Mouse (Mus musculus): ENCODE measurements around the gene 4921504E06Rik. TPM values are rescaled to one million over a fixed set of nuclear protein-coding genes. Genes with fewer than 3 reads are reported as not detected.

4921504E06Rik gene
- polyA plus RNA-seq, 1 experiment from 2014 or later, result not detected

DNA sequence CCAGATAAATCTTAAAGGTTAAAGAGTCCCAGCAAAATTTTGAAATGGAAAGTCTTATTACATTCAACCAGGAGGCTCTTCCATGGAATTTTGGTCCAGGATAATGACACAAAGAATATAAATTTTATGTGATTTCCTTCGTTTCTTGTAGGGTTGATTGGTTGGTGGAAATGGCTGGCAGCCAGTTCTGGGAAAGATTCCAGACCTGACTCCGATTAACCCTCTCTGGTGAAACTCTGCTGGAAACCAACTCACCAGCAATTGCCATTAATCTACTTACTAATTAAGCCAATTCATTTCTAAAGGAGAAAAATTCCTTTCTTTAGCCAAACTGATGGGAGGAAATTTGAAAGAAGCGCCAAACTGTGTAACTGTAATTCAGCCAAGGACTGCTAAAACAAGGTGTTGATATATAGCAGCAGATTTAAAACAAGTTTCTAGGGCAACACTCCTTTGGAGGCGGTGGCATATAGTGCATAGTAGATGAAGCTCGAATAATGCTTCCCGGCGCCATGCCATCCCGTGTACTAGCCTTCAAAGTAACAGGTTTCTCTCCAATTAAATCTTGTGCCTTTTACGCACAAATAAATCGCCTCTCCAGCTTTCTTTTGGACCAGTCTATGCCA lies 97.7 kb downstream of the 4921504E06Rik start:
- DNase-seq (ENCODE audit: low spot score), result peak; percentile 91
- Histone ChIP-seq H3K4me1 (ENCODE audit: control insufficient read depth, insufficient read depth, low read length) (peaks cover 5% of the 10 kb centered on the region; the same call in 1 of the 2 replicates), H3K9me3 (replicated peaks; ENCODE audit: control insufficient read depth, low read length) (no peaks in the 10 kb centered on the region), H3K4me3 (ENCODE audit: low read depth, low read length) (no peak overlapping the region), H3K9ac (ENCODE audit: low read length) (no peak overlapping the region), H3K36me3 (ENCODE audit: control insufficient read depth, insufficient read depth, low read length) (no peaks in the 10 kb centered on the region), H3K4me2 (ENCODE audit: low read length) (no peak overlapping the region), H3K27ac (ENCODE audit: low read depth, low read length) (no peak overlapping the region), H3K27me3 (replicated peaks; ENCODE audit: control insufficient read depth, insufficient read depth, low read length) (peaks cover 66% of the 10 kb centered on the region)
- WGBS, result 3% methylated on average over 10 of the region's 10 CpGs
- ATAC-seq, result peak; percentile 89

- WGBS, result under 1% methylated on average over 5 of the region's 5 CpGs
- ATAC-seq (no peak), DNase-seq (ENCODE audit: low spot score) (no peak)
- Histone ChIP-seq H3K27ac (ENCODE audit: low read depth, low read length) (no peak overlapping the region), H3K36me3 (ENCODE audit: control insufficient read depth, insufficient read depth, low read length) (no peaks in the 10 kb centered on the region), H3K4me1 (ENCODE audit: control insufficient read depth, insufficient read depth, low read length) (peaks cover 5% of the 10 kb centered on the region; the same call in 1 of the 2 replicates), H3K9me3 (replicated peaks; ENCODE audit: control insufficient read depth, low read length) (no peaks in the 10 kb centered on the region), H3K4me2 (ENCODE audit: low read length) (no peak overlapping the region), H3K27me3 (replicated peaks; ENCODE audit: control insufficient read depth, insufficient read depth, low read length) (peaks cover 73% of the 10 kb centered on the region), H3K4me3 (ENCODE audit: low read depth, low read length) (no peak overlapping the region), H3K9ac (ENCODE audit: low read length) (no peak overlapping the region)
Observed at GRCm38 (mm10) chr2:19455228-19455627, 98.5 kb downstream of the 4921504E06Rik start.

GRCm38 (mm10) chr2:19452531-19453055 lies 101.1 kb downstream of the 4921504E06Rik start:
- DNase-seq (ENCODE audit: low spot score) (no peak), ATAC-seq (no peak)
- under 1% methylated on average over 19 of the region's 19 CpGs for WGBS
- Histone ChIP-seq H3K9ac (ENCODE audit: low read length) (no peak overlapping the region), H3K4me3 (ENCODE audit: low read depth, low read length) (peak overlapping the region; percentile 1; the same call in 1 of the 2 replicates), H3K36me3 (ENCODE audit: control insufficient read depth, insufficient read depth, low read length) (no peaks in the 10 kb centered on the region), H3K9me3 (replicated peaks; ENCODE audit: control insufficient read depth, low read length) (no peaks in the 10 kb centered on the region), H3K27ac (ENCODE audit: low read depth, low read length) (no peak overlapping the region), H3K27me3 (replicated peaks; ENCODE audit: control insufficient read depth, insufficient read depth, low read length) (peaks cover 90% of the 10 kb centered on the region), H3K4me2 (ENCODE audit: low read length) (peak overlapping the region; percentile 12; the same call in 1 of the 2 replicates), H3K4me1 (ENCODE audit: control insufficient read depth, insufficient read depth, low read length) (peaks cover 8% of the 10 kb centered on the region; the same call in 1 of the 2 replicates)

- Histone ChIP-seq H3K9me3 (replicated peaks; ENCODE audit: control insufficient read depth, low read length) (no peaks in the 10 kb centered on the region), H3K27ac (ENCODE audit: low read depth, low read length) (no peak overlapping the region), H3K4me1 (ENCODE audit: control insufficient read depth, insufficient read depth, low read length) (peaks cover 8% of the 10 kb centered on the region), H3K4me3 (ENCODE audit: low read depth, low read length) (no peak overlapping the region), H3K36me3 (ENCODE audit: control insufficient read depth, insufficient read depth, low read length) (no peaks in the 10 kb centered on the region), H3K9ac (ENCODE audit: low read length) (no peak overlapping the region), H3K4me2 (ENCODE audit: low read length) (no peak overlapping the region), H3K27me3 (replicated peaks; ENCODE audit: control insufficient read depth, insufficient read depth, low read length) (peaks cover 93% of the 10 kb centered on the region)
- DNase-seq (ENCODE audit: low spot score) (no peak), ATAC-seq (no peak)
- WGBS, result 19% methylated on average over 4 of the region's 4 CpGs
Observed at GRCm38 (mm10) chr2:19449308-19449707, 104.4 kb downstream of the 4921504E06Rik start.

GRCm38 (mm10) chr2:19448042-19448700 lies 105.5 kb downstream of the 4921504E06Rik start:
- DNase-seq (ENCODE audit: low spot score), result peak; percentile 71
- under 1% methylated on average over 29 of the region's 31 CpGs for WGBS
- H3K9ac ChIP-seq (ENCODE audit: low read length), result no peak overlapping the region

DNA sequence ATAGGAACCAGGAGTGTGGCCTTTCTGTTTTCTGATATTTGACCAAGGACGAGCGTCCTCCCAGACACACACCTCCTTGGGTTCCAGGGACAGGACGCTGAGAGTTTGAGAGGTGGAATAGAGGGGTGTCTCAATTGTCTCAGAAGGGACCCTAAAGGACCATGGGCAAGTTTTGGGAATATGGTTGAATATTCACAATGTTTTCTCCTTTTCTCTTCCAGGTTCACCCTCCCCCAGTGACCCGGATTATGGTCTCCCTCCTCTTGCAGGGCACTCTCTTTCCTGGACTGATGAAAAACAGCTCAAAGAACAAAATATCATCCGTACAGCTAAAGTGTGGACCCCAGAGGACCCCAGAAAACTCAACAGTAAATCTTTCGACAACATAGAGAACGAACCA lies 107.0 kb downstream of the 4921504E06Rik start:
- Histone ChIP-seq H3K4me1 (ENCODE audit: control insufficient read depth, insufficient read depth, low read length) (peaks cover 8% of the 10 kb centered on the region), H3K27ac (ENCODE audit: low read depth, low read length) (no peak overlapping the region), H3K9ac (ENCODE audit: low read length) (no peak overlapping the region), H3K9me3 (replicated peaks; ENCODE audit: control insufficient read depth, low read length) (no peaks in the 10 kb centered on the region), H3K4me3 (ENCODE audit: low read depth, low read length) (no peak overlapping the region), H3K36me3 (ENCODE audit: control insufficient read depth, insufficient read depth, low read length) (no peaks in the 10 kb centered on the region), H3K4me2 (ENCODE audit: low read length) (no peak overlapping the region), H3K27me3 (replicated peaks; ENCODE audit: control insufficient read depth, insufficient read depth, low read length) (peaks cover 93% of the 10 kb centered on the region)
- 2% methylated on average over 7 of the region's 7 CpGs for WGBS
- no peak for ATAC-seq
- DNase-seq (ENCODE audit: low spot score), result no peak

More at GRCm38 (mm10) chr2:19448042-19448700, 105.5 kb downstream of the 4921504E06Rik start:
- peak; percentile 42; the same call in 1 of the 2 replicates for ATAC-seq
- Histone ChIP-seq H3K27me3 (replicated peaks; ENCODE audit: control insufficient read depth, insufficient read depth, low read length) (peaks cover 93% of the 10 kb centered on the region), H3K4me1 (ENCODE audit: control insufficient read depth, insufficient read depth, low read length) (peaks cover 8% of the 10 kb centered on the region), H3K36me3 (ENCODE audit: control insufficient read depth, insufficient read depth, low read length) (no peaks in the 10 kb centered on the region), H3K4me3 (ENCODE audit: low read depth, low read length) (peak overlapping the region; percentile 6; the same call in 1 of the 2 replicates), H3K27ac (ENCODE audit: low read depth, low read length) (no peak overlapping the region), H3K4me2 (ENCODE audit: low read length) (peak overlapping the region; percentile 35), H3K9me3 (replicated peaks; ENCODE audit: control insufficient read depth, low read length) (no peaks in the 10 kb centered on the region)

GRCm38 (mm10) chr2:19445871-19446501 lies 107.7 kb downstream of the 4921504E06Rik start:
- peak; percentile 66 for DNase-seq (ENCODE audit: low spot score)
- H3K36me3 ChIP-seq (ENCODE audit: control insufficient read depth, insufficient read depth, low read length), result no peaks in the 10 kb centered on the region
- no peaks in the 10 kb centered on the region for H3K9me3 ChIP-seq (replicated peaks; ENCODE audit: control insufficient read depth, low read length)
- peak; percentile 56 for ATAC-seq
- no peak overlapping the region for H3K27ac ChIP-seq (ENCODE audit: low read depth, low read length)
- peaks cover 88% of the 10 kb centered on the region for H3K27me3 ChIP-seq (replicated peaks; ENCODE audit: control insufficient read depth, insufficient read depth, low read length)
- peaks cover 8% of the 10 kb centered on the region for H3K4me1 ChIP-seq (ENCODE audit: control insufficient read depth, insufficient read depth, low read length)
- peak overlapping the region; percentile 37; the same call in 1 of the 2 replicates for H3K9ac ChIP-seq (ENCODE audit: low read length)
- H3K4me2 ChIP-seq (ENCODE audit: low read length), result peak overlapping the region; percentile 61
- WGBS, result under 1% methylated on average over 51 of the region's 67 CpGs
- H3K4me3 ChIP-seq (ENCODE audit: low read depth, low read length), result peak overlapping the region; percentile 31

GRCm38 (mm10) chr2:19444931-19445831 lies 108.5 kb downstream of the 4921504E06Rik start, which contains the start of gene Ptf1a:
TSS of gene Ptf1a (plus strand) at chr2:19445663.
- Histone ChIP-seq H3K4me1 (ENCODE audit: control insufficient read depth, insufficient read depth, low read length) (peaks cover 8% of the 10 kb centered on the region), H3K4me3 (ENCODE audit: low read depth, low read length) (peak within 1 kb of the TSS; percentile 31), H3K9me3 (replicated peaks; ENCODE audit: control insufficient read depth, low read length) (no peaks in the 10 kb centered on the region), H3K9ac (ENCODE audit: low read length) (peak within 1 kb of the TSS; percentile 37; the same call in 1 of the 2 replicates), H3K4me2 (ENCODE audit: low read length) (peak within 1 kb of the TSS; percentile 61), H3K27me3 (replicated peaks; ENCODE audit: control insufficient read depth, insufficient read depth, low read length) (peaks cover 80% of the 10 kb centered on the region), H3K27ac (ENCODE audit: low read depth, low read length) (no peak within 1 kb of the TSS), H3K36me3 (ENCODE audit: control insufficient read depth, insufficient read depth, low read length) (no peaks in the 10 kb centered on the region)
- ATAC-seq, result peak; percentile 79
- DNase-seq (ENCODE audit: low spot score), result peak; percentile 53
- under 1% methylated on average over 53 of the region's 53 CpGs for WGBS

All from forebrain, embryonic 14.5 days (tissue).